Mouse (Mus musculus): Measurements from ENCODE around the gene Ccdc32. TPM values are rescaled to one million over a fixed set of nuclear protein-coding genes. Genes with fewer than 3 reads are reported as not detected.

Gene Ccdc32
- polyA plus RNA-seq (2014; fragmentation: Illumina TruSeq; extraction: RNeasy Lipid Tissue Mini Kit (QIAGEN cat#74804); ENCODE audit: low read depth, low replicate concordance), result 16.0 TPM

GRCm38 (mm10) chr2:119028941-119029551, at the start of gene Ccdc32:
Ccdc32 (minus strand) TSS chr2:119029393.

GRCm38 (mm10) chr2:119046649-119047611, 17.7 kb upstream of the Ccdc32 start, which contains the start of gene Knl1:
Knl1 (plus strand) TSS chr2:119047119.

GRCm38 (mm10) chr2:119034656-119035396, 5.6 kb upstream of the Ccdc32 start, which contains the start of gene Rpusd2:
Rpusd2 (plus strand) TSS chr2:119034790.

Other genes with a start within 250 kb of the Ccdc32 start
- gene Disp2, start 249.7 kb downstream of the Ccdc32 start, polyA plus RNA-seq (2014; fragmentation: Illumina TruSeq; extraction: RNeasy Lipid Tissue Mini Kit (QIAGEN cat#74804); ENCODE audit: low read depth, low replicate concordance), result 11.0 TPM
- 2.3 TPM for gene Knstrn, start 215.4 kb downstream of the Ccdc32 start, polyA plus RNA-seq (2014; fragmentation: Illumina TruSeq; extraction: RNeasy Lipid Tissue Mini Kit (QIAGEN cat#74804); ENCODE audit: low read depth, low replicate concordance)
- 81.6 TPM for gene Ivd, start 167.4 kb downstream of the Ccdc32 start, polyA plus RNA-seq (2014; fragmentation: Illumina TruSeq; extraction: RNeasy Lipid Tissue Mini Kit (QIAGEN cat#74804); ENCODE audit: low read depth, low replicate concordance)
- 7.1 TPM for gene Bahd1, start 129.0 kb downstream of the Ccdc32 start, polyA plus RNA-seq (2014; fragmentation: Illumina TruSeq; extraction: RNeasy Lipid Tissue Mini Kit (QIAGEN cat#74804); ENCODE audit: low read depth, low replicate concordance)
- 3.5 TPM for gene Chst14, start 102.9 kb downstream of the Ccdc32 start, polyA plus RNA-seq (2014; fragmentation: Illumina TruSeq; extraction: RNeasy Lipid Tissue Mini Kit (QIAGEN cat#74804); ENCODE audit: low read depth, low replicate concordance)
- 4.3 TPM for gene Rpusd2, start 5.4 kb upstream of the Ccdc32 start, polyA plus RNA-seq (2014; fragmentation: Illumina TruSeq; extraction: RNeasy Lipid Tissue Mini Kit (QIAGEN cat#74804); ENCODE audit: low read depth, low replicate concordance)
- 3.4 TPM for gene Knl1, start 17.7 kb upstream of the Ccdc32 start, polyA plus RNA-seq (2014; fragmentation: Illumina TruSeq; extraction: RNeasy Lipid Tissue Mini Kit (QIAGEN cat#74804); ENCODE audit: low read depth, low replicate concordance)
- 2.2 TPM for gene Rad51, start 83.4 kb upstream of the Ccdc32 start, polyA plus RNA-seq (2014; fragmentation: Illumina TruSeq; extraction: RNeasy Lipid Tissue Mini Kit (QIAGEN cat#74804); ENCODE audit: low read depth, low replicate concordance)
- gene Rmdn3, start 127.6 kb upstream of the Ccdc32 start, polyA plus RNA-seq (2014; fragmentation: Illumina TruSeq; extraction: RNeasy Lipid Tissue Mini Kit (QIAGEN cat#74804); ENCODE audit: low read depth, low replicate concordance), result 49.1 TPM
- gene Gchfr, start 138.4 kb upstream of the Ccdc32 start, polyA plus RNA-seq (2014; fragmentation: Illumina TruSeq; extraction: RNeasy Lipid Tissue Mini Kit (QIAGEN cat#74804); ENCODE audit: low read depth, low replicate concordance), result not detected
- gene Gm14137, start 145.1 kb upstream of the Ccdc32 start, polyA plus RNA-seq (2014; fragmentation: Illumina TruSeq; extraction: RNeasy Lipid Tissue Mini Kit (QIAGEN cat#74804); ENCODE audit: low read depth, low replicate concordance), result not detected
- gene Zfyve19, start 179.2 kb upstream of the Ccdc32 start, polyA plus RNA-seq (2014; fragmentation: Illumina TruSeq; extraction: RNeasy Lipid Tissue Mini Kit (QIAGEN cat#74804); ENCODE audit: low read depth, low replicate concordance), result 4.3 TPM
- 1.7 TPM for gene Dnajc17, start 179.4 kb upstream of the Ccdc32 start, polyA plus RNA-seq (2014; fragmentation: Illumina TruSeq; extraction: RNeasy Lipid Tissue Mini Kit (QIAGEN cat#74804); ENCODE audit: low read depth, low replicate concordance)
- gene Ppp1r14d, start 200.5 kb upstream of the Ccdc32 start, polyA plus RNA-seq (2014; fragmentation: Illumina TruSeq; extraction: RNeasy Lipid Tissue Mini Kit (QIAGEN cat#74804); ENCODE audit: low read depth, low replicate concordance), result not detected
- 0.58 TPM for gene Spint1, start 208.0 kb upstream of the Ccdc32 start, polyA plus RNA-seq (2014; fragmentation: Illumina TruSeq; extraction: RNeasy Lipid Tissue Mini Kit (QIAGEN cat#74804); ENCODE audit: low read depth, low replicate concordance)
- not detected for gene Rhov, start 241.9 kb upstream of the Ccdc32 start, polyA plus RNA-seq (2014; fragmentation: Illumina TruSeq; extraction: RNeasy Lipid Tissue Mini Kit (QIAGEN cat#74804); ENCODE audit: low read depth, low replicate concordance)

All from adrenal gland, adult 10 weeks (tissue).